In genomic region chr8:71475702-71476075, GRCm38 (mm10) we compare ENCODE assay signal across 8 mouse cellular contexts. TPM values are rescaled to one million over a fixed set of nuclear protein-coding genes. Genes with fewer than 3 reads are reported as not detected.
DNase-seq lines count a peak whose midpoint lies in the region; ATAC-seq and TF ChIP-seq lines count a peak whose summit lies in the region.

No protein-coding gene starts in this region.

- H3K4me2 ChIP-seq in lung, embryonic 16.5 days (ENCODE audit: low read depth, low read length) = peak overlapping the region; percentile 96
- H3K4me2 ChIP-seq in limb, embryonic 15.5 days = peak overlapping the region; percentile 87
- peak overlapping the region; percentile 81 for H3K4me2 ChIP-seq in stomach, postnatal 0 days (replicated peaks; ENCODE audit: low read depth)

- peaks cover 24% of the 10 kb centered on the region for H3K36me3 ChIP-seq in lung, embryonic 16.5 days (ENCODE audit: control insufficient read depth, insufficient read depth, low read length)
- peaks cover 63% of the 10 kb centered on the region for H3K36me3 ChIP-seq in limb, embryonic 15.5 days
- H3K36me3 ChIP-seq in stomach, postnatal 0 days (ENCODE audit: control insufficient read depth, insufficient read depth, low read length) = peaks cover 4% of the 10 kb centered on the region

- no peak for TF ChIP-seq CTCF in stomach, postnatal 0 days (IDR thresholded peaks at IDR 0.05; ENCODE audit: low read depth)

- H3K9ac ChIP-seq in lung, embryonic 16.5 days (ENCODE audit: low read length) = peak overlapping the region; percentile 78
- H3K9ac ChIP-seq in limb, embryonic 15.5 days = peak overlapping the region; percentile 51
- H3K9ac ChIP-seq in stomach, postnatal 0 days (ENCODE audit: low read length) = peak overlapping the region; percentile 68; the same call in 1 of the 2 replicates

- H3K4me1 ChIP-seq in lung, embryonic 16.5 days (replicated peaks; ENCODE audit: control insufficient read depth, insufficient read depth, low read length) = peaks cover 12% of the 10 kb centered on the region
- H3K4me1 ChIP-seq in limb, embryonic 15.5 days = peaks cover 25% of the 10 kb centered on the region
- no peaks in the 10 kb centered on the region for H3K4me1 ChIP-seq in stomach, postnatal 0 days (replicated peaks; ENCODE audit: control insufficient read depth, insufficient read depth)

- no peaks in the 10 kb centered on the region for H3K9me3 ChIP-seq in lung, embryonic 16.5 days (ENCODE audit: control insufficient read depth, low read length)
- H3K9me3 ChIP-seq in limb, embryonic 15.5 days = no peaks in the 10 kb centered on the region
- H3K9me3 ChIP-seq in stomach, postnatal 0 days (ENCODE audit: control insufficient read depth, low read length) = no peaks in the 10 kb centered on the region

- no peak for TF ChIP-seq EP300 in stomach, postnatal 0 days (optimal IDR thresholded peaks at IDR 0.05)

- 14% methylated on average over 4 of the region's 4 CpGs for WGBS in lung, embryonic 16.5 days
- WGBS in limb, embryonic 15.5 days = 16% methylated on average over 4 of the region's 4 CpGs
- WGBS in stomach, postnatal 0 days = 24% methylated on average over 4 of the region's 4 CpGs

- H3K4me3 ChIP-seq in lung, embryonic 16.5 days (ENCODE audit: low read length) = peak overlapping the region; percentile 69
- H3K4me3 ChIP-seq in limb, embryonic 15.5 days = peak overlapping the region; percentile 64
- H3K4me3 ChIP-seq in stomach, postnatal 0 days (ENCODE audit: low read depth, low read length) = peak overlapping the region; percentile 64

- H3K27ac ChIP-seq in lung, embryonic 16.5 days (ENCODE audit: low read length) = peak overlapping the region; percentile 78
- H3K27ac ChIP-seq in limb, embryonic 15.5 days = peak overlapping the region; percentile 84; the same call in 1 of the 2 replicates
- H3K27ac ChIP-seq in stomach, postnatal 0 days (replicated peaks) = no peak overlapping the region

- H3K27me3 ChIP-seq in lung, embryonic 16.5 days (ENCODE audit: control insufficient read depth, insufficient read depth, low read depth, low read length) = no peaks in the 10 kb centered on the region
- H3K27me3 ChIP-seq in limb, embryonic 15.5 days = no peaks in the 10 kb centered on the region
- H3K27me3 ChIP-seq in stomach, postnatal 0 days (ENCODE audit: control insufficient read depth, insufficient read depth, low read length) = no peaks in the 10 kb centered on the region

- intact Hi-C loops in left cerebral cortex, postnatal 36 days (cut with DNase I) = no loop called here

- peak; percentile 10 for DNase-seq in adrenal gland, adult 8-10 months
- DNase-seq in adrenal gland, adult 18-20 months (ENCODE audit: low spot score in 2 of 2) = no peak
- DNase-seq in lung, postnatal 10 days = no peak
- no peak for DNase-seq in stomach, postnatal 0 days (ENCODE audit: low spot score)
- no peak for DNase-seq in left cerebral cortex, postnatal 36 days (ENCODE audit: low spot score in 2 of 2)

- ATAC-seq in lung, embryonic 16.5 days (ENCODE audit: low read depth) = no peak
- ATAC-seq in limb, embryonic 15.5 days (ENCODE audit: insufficient number of reproducible peaks, low FRiP score, low TSS enrichment, low read depth) = no peak
- no peak for ATAC-seq in stomach, postnatal 0 days (ENCODE audit: low FRiP score, low TSS enrichment)
- no peak for ATAC-seq in megakaryocyte progenitor cell, adult 5-6 weeks (replicated peaks; ENCODE audit: poor library complexity)

RNA-seq across cellular contexts. Expression of gene Dda1, which starts 6.7 kb away (rescaled TPM):
- 10 to 100 TPM; 51.7 to 65.2 (median 57.9) TPM for total RNA-seq in adrenal gland, adult 8-10 months (2022)
- 10 to 100 TPM; 63.8 to 67.8 TPM for total RNA-seq in adrenal gland, adult 18-20 months (2021)
- 91.9 and 96.3 TPM in 2 replicates for polyA plus RNA-seq in lung, embryonic 16.5 days (2015; fragmentation: Nextera tagmentation; extraction: Ambion mirVana)
- 98.4 and 107 TPM in 2 replicates for polyA plus RNA-seq in limb, embryonic 15.5 days (2015; fragmentation: Nextera tagmentation; extraction: Ambion mirVana)
- polyA plus RNA-seq in stomach, postnatal 0 days (2015; fragmentation: Nextera tagmentation; extraction: Ambion mirVana) = 72.5 and 74.5 TPM in 2 replicates
- total RNA-seq in left cerebral cortex, postnatal 36 days (2021) = 10 to 100 TPM; 70.7 to 78.7 TPM
- total RNA-seq in megakaryocyte progenitor cell, adult 5-6 weeks (2015) = 32.3 and 37.0 TPM in 2 replicates
- 14.1 and 14.7 TPM in 2 replicates for total RNA-seq in megakaryocyte progenitor cell, adult 5-6 weeks (2017)

RNA-seq across cellular contexts. Expression of gene Ano8, which starts 10.1 kb away (rescaled TPM):
- total RNA-seq in adrenal gland, adult 8-10 months (2022) = 10 to 100 TPM; 13.5 to 24.7 (median 20.6) TPM
- 10 to 100 TPM; 13.6 to 13.9 TPM for total RNA-seq in adrenal gland, adult 18-20 months (2021)
- 0.79 and 1.0 TPM in 2 replicates for polyA plus RNA-seq in lung, embryonic 16.5 days (2015; fragmentation: Nextera tagmentation; extraction: Ambion mirVana)
- 1.3 and 1.4 TPM in 2 replicates for polyA plus RNA-seq in limb, embryonic 15.5 days (2015; fragmentation: Nextera tagmentation; extraction: Ambion mirVana)
- polyA plus RNA-seq in stomach, postnatal 0 days (2015; fragmentation: Nextera tagmentation; extraction: Ambion mirVana) = 0.68 and 1.1 TPM in 2 replicates
- total RNA-seq in left cerebral cortex, postnatal 36 days (2021) = 10 to 100 TPM; 59.3 to 62.2 TPM
- total RNA-seq in megakaryocyte progenitor cell, adult 5-6 weeks (2015) = 0.22 and 0.64 TPM in 2 replicates
- 3.1 and 3.6 TPM in 2 replicates for total RNA-seq in megakaryocyte progenitor cell, adult 5-6 weeks (2017)

RNA-seq across cellular contexts. Expression of gene Mrpl34, which starts 10.9 kb away (rescaled TPM):
- 100 to 1,000 TPM in 1 of 4 experiments, 10 to 100 TPM in 3; 64.7 to 108 (median 88.7) TPM for total RNA-seq in adrenal gland, adult 8-10 months (2022)
- total RNA-seq in adrenal gland, adult 18-20 months (2021) = 100 to 1,000 TPM; 103 to 130 TPM
- polyA plus RNA-seq in lung, embryonic 16.5 days (2015; fragmentation: Nextera tagmentation; extraction: Ambion mirVana) = 136 and 151 TPM in 2 replicates
- polyA plus RNA-seq in limb, embryonic 15.5 days (2015; fragmentation: Nextera tagmentation; extraction: Ambion mirVana) = 100 and 122 TPM in 2 replicates
- 127 and 137 TPM in 2 replicates for polyA plus RNA-seq in stomach, postnatal 0 days (2015; fragmentation: Nextera tagmentation; extraction: Ambion mirVana)
- total RNA-seq in left cerebral cortex, postnatal 36 days (2021) = 10 to 100 TPM; 47.3 to 68.9 TPM
- 60.0 and 66.1 TPM in 2 replicates for total RNA-seq in megakaryocyte progenitor cell, adult 5-6 weeks (2015)
- total RNA-seq in megakaryocyte progenitor cell, adult 5-6 weeks (2017) = 50.2 and 53.6 TPM in 2 replicates

RNA-seq across cellular contexts. Expression of gene Gtpbp3, which starts 12.2 kb away (rescaled TPM):
- 10 to 100 TPM; 23.1 to 32.0 (median 29.0) TPM for total RNA-seq in adrenal gland, adult 8-10 months (2022)
- total RNA-seq in adrenal gland, adult 18-20 months (2021) = 10 to 100 TPM; 19.0 to 22.8 TPM
- polyA plus RNA-seq in lung, embryonic 16.5 days (2015; fragmentation: Nextera tagmentation; extraction: Ambion mirVana) = 16.1 and 17.4 TPM in 2 replicates
- polyA plus RNA-seq in limb, embryonic 15.5 days (2015; fragmentation: Nextera tagmentation; extraction: Ambion mirVana) = 16.5 and 19.2 TPM in 2 replicates
- polyA plus RNA-seq in stomach, postnatal 0 days (2015; fragmentation: Nextera tagmentation; extraction: Ambion mirVana) = 7.2 and 8.2 TPM in 2 replicates
- total RNA-seq in left cerebral cortex, postnatal 36 days (2021) = 10 to 100 TPM; 34.2 to 36.0 TPM
- total RNA-seq in megakaryocyte progenitor cell, adult 5-6 weeks (2015) = 5.9 TPM in 2 replicates
- total RNA-seq in megakaryocyte progenitor cell, adult 5-6 weeks (2017) = 23.4 and 26.5 TPM in 2 replicates

RNA-seq across cellular contexts. Expression of gene Abhd8, which starts 12.2 kb away (rescaled TPM):
- total RNA-seq in adrenal gland, adult 8-10 months (2022) = 10 to 100 TPM; 85.3 to 96.2 (median 92.1) TPM
- 10 to 100 TPM; 43.5 to 72.2 TPM for total RNA-seq in adrenal gland, adult 18-20 months (2021)
- polyA plus RNA-seq in lung, embryonic 16.5 days (2015; fragmentation: Nextera tagmentation; extraction: Ambion mirVana) = 36.7 and 37.8 TPM in 2 replicates
- 65.7 and 67.2 TPM in 2 replicates for polyA plus RNA-seq in limb, embryonic 15.5 days (2015; fragmentation: Nextera tagmentation; extraction: Ambion mirVana)
- polyA plus RNA-seq in stomach, postnatal 0 days (2015; fragmentation: Nextera tagmentation; extraction: Ambion mirVana) = 22.1 and 23.5 TPM in 2 replicates
- 100 to 1,000 TPM; 303 to 342 TPM for total RNA-seq in left cerebral cortex, postnatal 36 days (2021)
- 2.3 and 3.1 TPM in 2 replicates for total RNA-seq in megakaryocyte progenitor cell, adult 5-6 weeks (2015)
- total RNA-seq in megakaryocyte progenitor cell, adult 5-6 weeks (2017) = 8.2 and 8.3 TPM in 2 replicates
